Mouse (Mus musculus): ENCODE results near the gene Pimreg. TPM values are rescaled to one million over a fixed set of nuclear protein-coding genes. Genes with fewer than 3 reads are reported as not detected.

Gene Pimreg
- polyA plus RNA-seq, 1 experiment = not detected

DNA sequence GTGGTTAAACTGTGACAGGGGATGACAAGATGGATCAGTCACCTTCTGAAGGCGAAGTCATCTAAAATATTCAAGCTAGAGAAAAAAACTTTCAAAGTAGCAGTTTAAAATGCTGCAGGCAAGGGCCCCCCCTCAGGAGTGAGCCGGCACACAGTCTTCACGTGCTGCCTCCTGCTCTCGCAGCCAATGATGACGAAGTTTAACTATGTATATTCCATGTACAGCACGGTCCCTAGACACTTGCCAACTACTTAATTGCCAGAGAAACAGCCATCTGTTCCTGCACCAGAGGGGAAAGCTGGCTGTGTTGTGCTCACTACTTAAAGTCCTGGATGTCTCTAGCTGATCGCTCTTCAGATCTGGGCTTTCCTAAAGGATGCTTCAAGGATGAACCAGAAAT lies 26.2 kb downstream of the Pimreg start:
- Histone ChIP-seq H3K27ac (ENCODE audit: insufficient read depth, low read depth, low read length) (no peak overlapping the region; the same call in 1 of the 2 replicates), H3K4me1 (ENCODE audit: control insufficient read depth, insufficient read depth, low read length) (peaks cover 64% of the 10 kb centered on the region), H3K4me3 (ENCODE audit: insufficient read depth, low read depth, low read length) (no peak overlapping the region)
- TF ChIP-seq CTCF (IDR thresholded peaks at IDR 0.05; ENCODE audit: insufficient read depth, low read depth, low read length) = no peak
- no peak for TF ChIP-seq POLR2A (IDR thresholded peaks at IDR 0.05; ENCODE audit: insufficient read depth, low read depth, low read length)
- WGBS = 39% methylated on average over 7 of the region's 7 CpGs

DNA sequence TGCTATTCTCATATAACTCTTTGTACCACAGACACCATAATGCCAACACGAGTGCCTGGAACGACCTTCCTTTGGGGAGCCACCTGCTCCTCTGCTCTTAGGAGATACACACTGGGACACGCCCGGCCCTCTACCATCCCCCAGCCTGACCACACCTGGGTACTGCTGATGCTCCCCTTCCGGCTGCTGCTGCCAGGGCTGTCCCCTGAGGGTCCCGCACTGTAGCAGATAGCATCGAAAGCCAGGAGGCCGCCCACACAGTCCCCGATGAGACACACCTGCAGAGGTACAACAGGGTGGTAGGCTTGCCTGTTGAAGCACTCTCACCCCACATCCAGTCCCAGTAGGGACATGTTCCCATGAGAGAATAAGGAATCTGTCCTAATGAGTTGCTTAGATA lies 28.9 kb downstream of the Pimreg start:
- Histone ChIP-seq H3K4me3 (ENCODE audit: insufficient read depth, low read depth, low read length) (no peak overlapping the region), H3K27ac (ENCODE audit: insufficient read depth, low read depth, low read length) (no peak overlapping the region), H3K4me1 (ENCODE audit: control insufficient read depth, insufficient read depth, low read length) (peaks cover 65% of the 10 kb centered on the region)
- no peak for TF ChIP-seq POLR2A (IDR thresholded peaks at IDR 0.05; ENCODE audit: insufficient read depth, low read depth, low read length)
- TF ChIP-seq CTCF (IDR thresholded peaks at IDR 0.05; ENCODE audit: insufficient read depth, low read depth, low read length) = no peak
- 90% methylated on average over 9 of the region's 9 CpGs for WGBS

DNA sequence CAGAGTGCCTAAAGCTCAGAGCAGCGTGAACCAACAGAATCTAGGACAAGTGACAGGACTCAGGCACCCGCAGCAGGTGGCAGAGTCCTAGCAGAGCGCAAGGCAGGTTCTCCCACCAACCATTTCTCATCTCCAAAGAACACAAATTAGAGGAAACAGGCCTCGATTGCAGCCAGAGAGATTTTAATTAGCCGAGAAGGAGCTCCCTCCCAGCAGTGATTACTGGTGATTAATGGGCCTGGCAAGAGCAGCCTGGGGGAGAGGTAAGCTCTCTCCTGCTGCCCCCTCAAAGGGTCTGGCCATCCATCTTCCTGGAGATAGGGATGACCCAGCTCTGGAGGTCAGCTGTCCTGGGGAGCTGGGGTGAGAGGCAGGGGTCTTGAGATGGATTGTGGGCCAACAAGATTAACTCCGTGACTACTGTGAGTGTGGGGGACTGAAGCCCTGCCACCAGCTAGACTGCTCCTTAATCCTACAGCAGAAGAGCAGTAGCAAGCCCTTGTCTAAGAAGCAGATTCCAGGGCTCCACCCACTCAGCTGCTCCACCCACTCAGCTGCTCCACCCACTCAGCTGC lies 30.6 kb downstream of the Pimreg start:
- WGBS = 25% methylated on average over 6 of the region's 6 CpGs
- Histone ChIP-seq H3K4me1 (ENCODE audit: control insufficient read depth, insufficient read depth, low read length) (peaks cover 51% of the 10 kb centered on the region), H3K27ac (ENCODE audit: insufficient read depth, low read depth, low read length) (peak overlapping the region; percentile 73), H3K4me3 (ENCODE audit: insufficient read depth, low read depth, low read length) (no peak overlapping the region)
- TF ChIP-seq POLR2A (IDR thresholded peaks at IDR 0.05; ENCODE audit: insufficient read depth, low read depth, low read length) (no peak), CTCF (IDR thresholded peaks at IDR 0.05; ENCODE audit: insufficient read depth, low read depth, low read length) (no peak)

DNA sequence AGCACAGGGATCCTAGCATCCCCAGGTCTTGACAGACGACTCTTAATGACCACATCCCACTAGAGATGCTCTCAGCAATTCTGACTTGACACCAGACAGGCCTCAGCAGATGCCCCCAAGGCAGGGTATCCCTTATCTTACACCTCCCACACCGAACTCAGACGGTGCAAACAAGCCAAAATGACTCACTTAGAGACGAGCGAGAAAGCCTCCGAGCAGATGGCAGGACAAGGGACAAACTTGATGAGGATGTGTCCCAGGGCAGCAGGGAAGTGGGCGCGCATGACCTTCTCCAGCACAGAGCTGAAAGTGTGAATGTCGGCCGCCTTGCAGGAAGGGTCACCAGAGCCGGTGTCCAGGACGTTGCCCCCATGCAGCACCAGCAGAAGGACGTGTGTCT lies 32.4 kb downstream of the Pimreg start:
- 70% methylated on average over 13 of the region's 13 CpGs for WGBS
- Histone ChIP-seq H3K27ac (ENCODE audit: insufficient read depth, low read depth, low read length) (peak overlapping the region; percentile 22), H3K4me3 (ENCODE audit: insufficient read depth, low read depth, low read length) (no peak overlapping the region), H3K4me1 (ENCODE audit: control insufficient read depth, insufficient read depth, low read length) (peaks cover 58% of the 10 kb centered on the region)
- no peak for TF ChIP-seq POLR2A (IDR thresholded peaks at IDR 0.05; ENCODE audit: insufficient read depth, low read depth, low read length)

DNA sequence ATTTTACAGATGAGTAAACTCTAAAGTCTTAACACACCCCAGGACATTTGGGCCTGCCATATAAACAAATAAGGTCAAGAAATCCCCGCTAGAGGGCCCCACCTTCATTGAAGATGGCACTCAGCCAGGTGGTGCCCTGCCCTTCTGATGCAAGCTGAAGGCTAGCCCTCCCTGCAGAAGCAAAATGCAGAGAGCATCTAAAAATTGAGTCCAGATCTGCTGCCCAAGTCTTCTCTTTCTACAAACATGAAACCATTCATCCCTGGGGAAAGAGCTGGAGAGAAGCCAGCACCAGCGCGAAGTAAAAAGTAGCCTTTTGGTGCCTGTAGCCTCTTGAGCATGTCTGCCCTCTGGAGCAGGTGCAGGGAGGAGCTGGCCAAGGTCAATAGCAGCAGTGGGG lies 36.2 kb downstream of the Pimreg start:
- Histone ChIP-seq H3K4me3 (ENCODE audit: insufficient read depth, low read depth, low read length) (no peak overlapping the region), H3K4me1 (ENCODE audit: control insufficient read depth, insufficient read depth, low read length) (peaks cover 50% of the 10 kb centered on the region), H3K27ac (ENCODE audit: insufficient read depth, low read depth, low read length) (peak overlapping the region; percentile 95)
- 35% methylated on average over 3 of the region's 3 CpGs for WGBS
- TF ChIP-seq POLR2A (IDR thresholded peaks at IDR 0.05; ENCODE audit: insufficient read depth, low read depth, low read length) (no peak), CTCF (IDR thresholded peaks at IDR 0.05; ENCODE audit: insufficient read depth, low read depth, low read length) (no peak)

DNA sequence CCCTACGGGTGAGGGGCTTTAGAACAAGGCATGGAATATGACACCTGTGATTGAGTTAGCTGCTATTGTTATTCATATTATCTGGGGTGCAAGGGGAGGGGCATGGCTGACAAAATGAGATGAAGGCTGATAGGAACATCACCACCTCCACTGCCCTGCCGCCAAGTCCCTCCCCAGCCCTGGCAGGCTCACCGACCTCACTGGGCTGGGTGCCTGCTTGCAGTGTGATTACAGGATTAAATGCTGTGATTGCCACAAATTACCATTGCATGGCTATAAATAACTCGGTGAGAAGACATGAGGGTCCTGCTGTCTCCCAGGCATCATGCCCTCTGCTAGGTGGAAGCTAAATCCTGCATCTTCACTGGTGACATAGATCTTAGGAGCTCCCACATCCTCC lies 36.8 kb downstream of the Pimreg start:
- H3K4me1 ChIP-seq (ENCODE audit: control insufficient read depth, insufficient read depth, low read length) = peaks cover 46% of the 10 kb centered on the region
- H3K27ac ChIP-seq (ENCODE audit: insufficient read depth, low read depth, low read length) = peak overlapping the region; percentile 95
- TF ChIP-seq POLR2A (IDR thresholded peaks at IDR 0.05; ENCODE audit: insufficient read depth, low read depth, low read length) (no peak), CTCF (IDR thresholded peaks at IDR 0.05; ENCODE audit: insufficient read depth, low read depth, low read length) (no peak)
- no peak overlapping the region for H3K4me3 ChIP-seq (ENCODE audit: insufficient read depth, low read depth, low read length)
- WGBS = 20% methylated on average over 4 of the region's 4 CpGs

DNA sequence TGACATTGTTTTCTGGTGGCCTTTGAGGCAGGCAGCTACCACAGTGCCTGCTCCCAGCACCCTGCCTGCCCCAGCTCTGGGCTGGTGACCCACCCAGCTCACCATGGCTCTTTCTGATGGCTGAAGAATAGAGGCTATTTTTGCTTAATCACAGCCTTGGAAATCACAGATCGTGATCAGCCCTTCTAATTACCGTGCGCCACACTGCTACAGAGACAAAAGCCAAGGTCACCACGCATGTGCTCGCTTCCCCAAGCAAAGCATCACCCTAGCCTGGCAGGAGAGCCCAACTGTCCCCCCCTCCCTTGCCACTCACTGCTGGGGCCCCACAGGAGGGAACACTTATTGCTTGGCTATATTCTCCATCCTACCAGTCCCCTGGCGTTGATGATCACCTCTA lies 38.6 kb downstream of the Pimreg start:
- Histone ChIP-seq H3K4me1 (ENCODE audit: control insufficient read depth, insufficient read depth, low read length) (peaks cover 50% of the 10 kb centered on the region), H3K27ac (ENCODE audit: insufficient read depth, low read depth, low read length) (peak overlapping the region; percentile 95), H3K4me3 (ENCODE audit: insufficient read depth, low read depth, low read length) (no peak overlapping the region)
- whole genome bisulfite sequencing = 18% methylated on average over 6 of the region's 6 CpGs
- no peak for TF ChIP-seq POLR2A (IDR thresholded peaks at IDR 0.05; ENCODE audit: insufficient read depth, low read depth, low read length)

DNA sequence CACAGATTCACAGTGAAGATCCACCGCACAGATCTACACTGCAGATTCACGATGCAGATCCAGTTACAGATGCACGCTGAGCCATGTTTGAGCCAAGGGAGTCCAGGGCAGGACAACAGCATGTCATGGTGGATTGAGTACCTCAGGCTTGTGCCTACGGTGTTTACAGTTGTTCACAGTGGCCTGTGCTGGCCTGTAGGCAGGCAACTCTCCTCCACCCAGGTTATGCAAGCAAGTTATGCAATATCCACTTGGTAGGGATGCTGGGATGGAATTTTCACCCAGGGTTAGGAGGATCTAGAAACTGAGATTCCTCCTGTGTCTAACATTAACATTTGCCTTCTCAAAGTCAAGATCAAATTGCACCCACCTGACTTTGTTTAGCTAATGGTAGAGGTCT lies 40.8 kb downstream of the Pimreg start:
- no peak for TF ChIP-seq POLR2A (IDR thresholded peaks at IDR 0.05; ENCODE audit: insufficient read depth, low read depth, low read length)
- no peak for TF ChIP-seq CTCF (IDR thresholded peaks at IDR 0.05; ENCODE audit: insufficient read depth, low read depth, low read length)
- H3K4me1 ChIP-seq (ENCODE audit: control insufficient read depth, insufficient read depth, low read length) = peaks cover 64% of the 10 kb centered on the region
- peak overlapping the region; percentile 65 for H3K27ac ChIP-seq (ENCODE audit: insufficient read depth, low read depth, low read length)
- WGBS = 87% methylated on average over 4 of the region's 4 CpGs
- no peak overlapping the region for H3K4me3 ChIP-seq (ENCODE audit: insufficient read depth, low read depth, low read length)

DNA sequence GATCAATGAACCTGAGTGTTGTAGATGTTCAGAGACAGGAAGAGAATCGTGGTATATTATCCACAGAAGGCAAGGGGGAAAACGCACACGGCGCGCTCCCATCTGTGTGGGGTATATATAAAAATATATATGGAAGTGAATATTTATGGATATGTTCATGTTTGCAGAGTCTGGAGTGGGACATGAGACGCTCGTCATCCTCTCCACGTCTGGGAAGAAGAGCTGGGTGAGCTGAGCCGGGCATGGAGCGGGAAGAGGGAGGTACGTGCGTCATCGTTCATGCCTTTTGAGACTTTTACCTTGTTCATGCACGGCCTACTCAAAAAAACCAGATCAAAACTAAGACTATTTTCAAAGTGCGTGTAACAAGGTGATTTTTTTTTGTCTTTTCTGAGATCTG lies 42.5 kb downstream of the Pimreg start:
- H3K4me1 ChIP-seq (ENCODE audit: control insufficient read depth, insufficient read depth, low read length) = peaks cover 64% of the 10 kb centered on the region
- peak overlapping the region; percentile 99 for H3K27ac ChIP-seq (ENCODE audit: insufficient read depth, low read depth, low read length)
- H3K4me3 ChIP-seq (ENCODE audit: insufficient read depth, low read depth, low read length) = no peak overlapping the region
- 90% methylated on average over 15 of the region's 15 CpGs for WGBS
- TF ChIP-seq CTCF (IDR thresholded peaks at IDR 0.05; ENCODE audit: insufficient read depth, low read depth, low read length) = no peak
- TF ChIP-seq POLR2A (IDR thresholded peaks at IDR 0.05; ENCODE audit: insufficient read depth, low read depth, low read length) = no peak

Measured in olfactory bulb, adult 2 months (tissue).